1 mouse cellular context compared by ENCODE assay signal in the genomic region with DNA sequence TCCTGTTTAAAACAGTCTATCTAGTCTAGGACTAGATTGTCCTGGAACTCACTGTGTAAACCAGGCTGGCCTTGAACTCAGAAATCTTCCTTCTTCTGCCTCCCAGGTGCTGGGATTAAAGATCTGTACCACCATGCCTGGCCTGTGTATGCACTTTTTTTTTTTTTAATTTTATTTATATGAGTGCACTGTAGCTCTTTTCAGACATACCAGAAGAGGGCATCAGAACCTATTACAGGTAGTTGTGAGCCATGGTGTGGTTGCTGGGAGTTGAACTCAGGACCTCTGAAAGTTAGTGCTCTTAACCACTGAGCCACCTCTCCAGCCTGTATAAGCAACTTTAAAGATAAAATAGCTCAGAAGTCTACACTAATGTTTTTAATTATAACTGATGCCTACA.
TF ChIP-seq lines count a peak whose summit lies in the region.

No protein-coding gene starts in this region.

TF ChIP-seq in CH12.LX, 34 proteins besides CTCF, POLR2A, EP300 and RAD21 (continued from another document):
- TF ChIP-seq ZNF384 (IDR thresholded peaks at IDR 0.05; ENCODE audit: low read depth, low read length) (peak; percentile 75), E2F4 (IDR thresholded peaks at IDR 0.05; ENCODE audit: insufficient replicate concordance, low read depth, low read length) (no peak), GABPA (IDR thresholded peaks at IDR 0.05; ENCODE audit: insufficient replicate concordance, low read depth, low read length) (no peak), KAT2A (IDR thresholded peaks at IDR 0.05; ENCODE audit: insufficient replicate concordance, low read length) (no peak)
